Mouse (Mus musculus) liver, postnatal 0 days (tissue): ENCODE measurements around the gene Phyhd1.
A peak's percentile ranks its signal among the peaks of the same experiment; 100 is the strongest.

Experiments used
- CTCF ChIP-seq: sonication (generic); IDR thresholded peaks from 2 replicates; pipeline ENCODE4 v1.5.1; 2016; ENCODE audit warnings: antibody characterized with exemption, low read depth
- EP300 ChIP-seq: IDR thresholded peaks from 2 replicates; pipeline ENCODE4 v1.6.1; 2016; ENCODE audit warnings: antibody characterized with exemption, low read depth, mild to moderate bottlenecking

DNA sequence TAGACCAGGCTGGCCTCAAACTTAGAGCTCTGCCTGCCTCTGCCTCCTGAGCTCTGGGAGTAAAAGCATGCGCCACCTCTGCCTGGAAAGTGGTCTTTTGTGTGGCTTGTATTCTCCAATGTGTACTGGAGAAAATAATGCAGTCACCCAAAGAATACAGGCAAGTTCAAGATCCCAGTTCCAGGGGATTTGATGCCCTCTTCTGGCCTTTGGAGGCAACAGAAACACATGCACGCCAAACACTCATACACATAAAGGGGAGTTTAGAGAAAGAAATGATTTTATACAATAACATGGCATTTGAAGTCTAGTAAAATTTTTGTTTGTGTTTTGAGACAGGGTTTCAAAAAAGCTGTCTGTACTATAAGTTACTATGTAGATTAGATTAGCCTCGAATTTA lies 33.5 kb downstream of the Phyhd1 start:
- TF ChIP-seq CTCF (peak; percentile 44), EP300 (no peak)
